Mouse (Mus musculus): ENCODE data around the gene Slc41a2. TPM values are rescaled to one million over a fixed set of nuclear protein-coding genes. Genes with fewer than 3 reads are reported as not detected.

Slc41a2 gene
- 0.52 and 0.63 TPM in 2 replicates for polyA plus RNA-seq (2015; fragmentation: Nextera tagmentation; extraction: Ambion mirVana)

DNA sequence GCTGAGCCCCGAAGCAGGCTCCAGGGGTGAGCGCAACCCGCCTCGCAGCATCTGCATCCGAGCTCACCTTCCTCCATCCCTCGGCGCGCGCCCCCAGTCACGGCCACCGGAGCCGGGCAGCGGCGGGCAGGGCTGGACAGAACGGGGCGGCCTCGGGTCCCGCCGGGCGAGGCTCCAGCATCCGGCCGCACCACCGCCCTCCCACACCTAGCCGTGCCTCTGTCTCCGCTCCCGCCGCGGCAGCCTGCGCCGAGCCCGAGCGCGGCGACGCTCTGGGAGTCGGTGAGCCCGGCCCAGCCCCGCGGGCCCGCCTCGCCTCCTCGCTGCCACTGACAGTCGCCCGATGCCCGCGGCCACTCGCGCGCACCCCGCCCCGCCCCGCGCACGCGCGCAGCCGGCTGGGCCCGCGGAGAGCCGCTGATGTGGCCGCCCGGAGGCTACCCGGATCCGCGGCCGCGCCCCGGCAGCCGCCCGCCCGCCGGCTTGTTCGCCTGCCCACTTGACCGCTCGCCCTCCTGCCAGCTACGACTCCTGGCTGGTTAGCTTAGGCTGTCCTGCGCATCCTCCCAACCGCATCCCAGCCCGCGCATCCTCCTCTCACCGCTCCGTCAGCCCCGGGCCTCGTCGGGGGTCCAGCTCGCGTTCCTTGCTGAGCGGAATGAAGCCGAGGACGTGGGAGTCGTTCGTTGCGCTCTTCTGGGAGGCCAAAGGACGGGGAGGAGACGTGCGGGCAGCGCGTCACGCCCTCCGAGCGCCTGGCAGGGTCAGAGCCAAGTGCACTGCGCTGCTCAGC, at the start of gene Slc41a2:
Slc41a2 (minus strand) TSS at position 724 of the 793 bp plus-strand sequence.
- peak within 1 kb of the TSS; percentile 61 for H3K9ac ChIP-seq (replicated peaks; ENCODE audit: low read length)
- H3K9me3 ChIP-seq (ENCODE audit: low read length) = no peaks in the 10 kb centered on the region
- under 1% methylated on average over 74 of the region's 102 CpGs for WGBS
- peak; percentile 79 for ATAC-seq (ENCODE audit: low FRiP score, low TSS enrichment)
- H3K4me1 ChIP-seq (ENCODE audit: insufficient read depth, low read length) = peaks cover 4% of the 10 kb centered on the region; the same call in 1 of the 2 replicates
- no peak within 1 kb of the TSS for H3K27ac ChIP-seq (ENCODE audit: low read length)
- H3K27me3 ChIP-seq (ENCODE audit: insufficient read depth, low read length) = peaks cover 56% of the 10 kb centered on the region
- H3K4me3 ChIP-seq (ENCODE audit: low read length) = peak within 1 kb of the TSS; percentile 57
- peak within 1 kb of the TSS; percentile 96 for H3K4me2 ChIP-seq (replicated peaks; ENCODE audit: low read depth, low read length)
- H3K36me3 ChIP-seq (ENCODE audit: insufficient read depth, low read length) = no peaks in the 10 kb centered on the region

DNA sequence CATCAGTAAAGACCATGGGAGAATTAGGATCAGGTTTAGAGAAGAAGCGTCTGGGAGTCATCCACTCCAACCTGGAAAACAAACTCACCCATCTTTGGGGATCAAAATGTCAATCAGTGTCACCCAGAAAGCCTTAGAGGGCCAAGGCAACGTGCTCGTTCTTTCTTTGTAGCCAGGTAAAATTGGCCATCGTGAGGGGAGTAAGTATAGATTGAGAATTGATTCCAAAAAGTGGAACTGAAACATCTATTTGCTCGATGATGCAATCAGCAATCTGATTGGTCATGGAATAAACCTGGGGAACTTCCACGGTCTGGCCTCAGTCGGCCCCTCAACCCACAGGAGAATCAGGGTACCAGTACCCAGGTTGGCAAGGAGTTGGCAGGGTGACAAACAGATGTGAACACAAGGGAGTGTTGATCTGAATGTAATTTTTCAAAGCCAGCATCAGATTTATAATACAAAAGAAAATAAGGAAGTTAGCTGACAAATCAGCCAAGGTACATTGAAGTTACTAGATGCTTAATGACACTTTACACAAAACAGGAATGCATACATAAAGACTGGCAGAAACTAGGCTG, 47.7 kb upstream of the Slc41a2 start:
- no peak for ATAC-seq (ENCODE audit: low FRiP score, low TSS enrichment)
- no peaks in the 10 kb centered on the region for H3K27me3 ChIP-seq (ENCODE audit: insufficient read depth, low read length)
- H3K4me2 ChIP-seq (replicated peaks; ENCODE audit: low read depth, low read length) = no peak overlapping the region
- H3K9me3 ChIP-seq (ENCODE audit: low read length) = 0 out of 2 replicates have a peak, but pooled peaks cover 6% of the 10 kb centered on the region
- no peak overlapping the region for H3K9ac ChIP-seq (replicated peaks; ENCODE audit: low read length)
- WGBS = 93% methylated on average over 7 of the region's 7 CpGs
- no peaks in the 10 kb centered on the region for H3K4me1 ChIP-seq (ENCODE audit: insufficient read depth, low read length)
- no peak overlapping the region for H3K4me3 ChIP-seq (ENCODE audit: low read length)
- H3K27ac ChIP-seq (ENCODE audit: low read length) = no peak overlapping the region
- H3K36me3 ChIP-seq (ENCODE audit: insufficient read depth, low read length) = 0 out of 2 replicates have a peak, but pooled peaks cover 7% of the 10 kb centered on the region

DNA sequence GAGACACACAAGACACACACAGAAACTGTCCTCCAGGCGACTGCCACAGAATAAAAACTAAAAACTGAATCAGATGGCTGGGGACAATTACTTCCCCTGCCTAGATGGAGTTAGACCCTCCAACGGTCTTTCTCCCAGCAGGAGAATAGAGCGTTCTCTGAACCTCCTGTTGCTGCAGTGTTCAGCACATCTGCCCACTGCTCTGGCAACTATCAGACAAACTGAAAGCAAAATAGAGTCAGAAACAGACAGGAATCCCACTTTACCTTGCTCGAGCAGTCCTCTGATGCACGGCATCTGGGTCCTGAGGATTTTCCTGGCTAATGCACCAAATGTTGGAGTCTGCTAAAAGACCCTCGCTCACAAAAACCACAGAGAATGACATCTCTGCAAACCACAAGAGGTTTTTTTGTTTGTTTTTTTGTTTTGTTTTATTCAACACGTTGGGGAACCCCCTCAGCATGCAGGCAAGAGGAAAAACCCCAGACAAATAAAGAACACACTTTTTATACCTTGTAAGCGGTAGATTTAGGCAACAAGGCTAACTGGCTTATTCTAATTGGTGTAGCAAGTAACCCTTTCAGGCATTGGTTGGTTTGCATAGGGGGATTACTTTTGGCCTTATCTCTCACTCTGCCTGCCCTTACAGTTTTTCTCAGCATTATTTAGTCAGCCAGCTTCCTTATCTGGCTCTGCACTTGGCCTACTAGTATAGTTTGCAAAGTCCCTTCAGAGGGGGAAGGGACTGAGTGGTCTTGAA, 47.0 kb upstream of the Slc41a2 start:
- Histone ChIP-seq H3K4me2 (replicated peaks; ENCODE audit: low read depth, low read length) (no peak overlapping the region), H3K9me3 (ENCODE audit: low read length) (0 out of 2 replicates have a peak, but pooled peaks cover 6% of the 10 kb centered on the region), H3K27ac (ENCODE audit: low read length) (no peak overlapping the region), H3K27me3 (ENCODE audit: insufficient read depth, low read length) (no peaks in the 10 kb centered on the region), H3K9ac (replicated peaks; ENCODE audit: low read length) (no peak overlapping the region), H3K4me3 (ENCODE audit: low read length) (no peak overlapping the region), H3K36me3 (ENCODE audit: insufficient read depth, low read length) (0 out of 2 replicates have a peak, but pooled peaks cover 7% of the 10 kb centered on the region), H3K4me1 (ENCODE audit: insufficient read depth, low read length) (no peaks in the 10 kb centered on the region)
- ATAC-seq (ENCODE audit: low FRiP score, low TSS enrichment) = no peak
- 91% methylated on average over 8 of the region's 8 CpGs for WGBS

DNA sequence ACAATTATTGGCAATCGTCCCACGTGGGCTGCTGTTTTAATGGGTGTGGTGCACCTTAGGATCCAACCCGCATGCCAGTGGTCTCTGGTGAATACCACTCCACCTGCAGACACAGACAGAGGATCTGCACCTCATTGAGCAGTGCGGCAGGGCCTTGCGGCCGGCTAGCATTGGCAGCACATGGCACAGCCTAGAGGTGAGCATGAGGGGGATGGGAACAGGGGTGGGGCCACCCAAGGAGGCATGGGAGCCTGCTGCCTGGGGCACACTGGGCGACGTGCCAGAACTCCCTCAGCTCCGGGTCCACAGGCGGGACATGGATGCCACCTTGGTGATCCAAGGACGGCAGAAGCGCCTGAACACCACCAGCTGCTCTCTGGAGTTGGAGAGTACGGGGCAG, 46.2 kb upstream of the Slc41a2 start:
- Histone ChIP-seq H3K9me3 (ENCODE audit: low read length) (0 out of 2 replicates have a peak, but pooled peaks cover 6% of the 10 kb centered on the region), H3K36me3 (ENCODE audit: insufficient read depth, low read length) (0 out of 2 replicates have a peak, but pooled peaks cover 7% of the 10 kb centered on the region), H3K4me3 (ENCODE audit: low read length) (no peak overlapping the region), H3K4me1 (ENCODE audit: insufficient read depth, low read length) (no peaks in the 10 kb centered on the region), H3K9ac (replicated peaks; ENCODE audit: low read length) (no peak overlapping the region), H3K4me2 (replicated peaks; ENCODE audit: low read depth, low read length) (no peak overlapping the region), H3K27me3 (ENCODE audit: insufficient read depth, low read length) (no peaks in the 10 kb centered on the region), H3K27ac (ENCODE audit: low read length) (no peak overlapping the region)
- WGBS = 88% methylated on average over 13 of the region's 13 CpGs
- peak; percentile 42; the same call in 1 of the 2 replicates for ATAC-seq (ENCODE audit: low FRiP score, low TSS enrichment)

DNA sequence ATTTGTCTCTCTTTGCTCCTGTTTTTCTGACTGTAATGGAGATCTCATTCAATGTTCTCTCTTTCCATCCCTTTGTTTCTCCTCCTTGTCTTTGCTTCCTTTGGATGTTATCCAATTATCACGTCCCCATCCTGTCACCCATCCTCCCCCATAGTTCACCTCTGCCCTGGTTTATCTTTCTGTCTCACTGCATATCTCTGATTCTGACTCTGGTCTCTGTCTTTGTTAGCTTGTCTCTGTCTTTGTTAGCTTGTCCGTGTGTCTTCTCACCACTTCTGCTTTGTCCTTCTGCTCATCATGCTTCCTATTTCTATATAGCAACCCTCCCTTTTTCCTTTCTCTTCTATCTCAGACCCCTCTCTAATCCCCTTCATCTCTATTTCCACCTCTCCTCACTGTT, 45.3 kb upstream of the Slc41a2 start:
- no peaks in the 10 kb centered on the region for H3K27me3 ChIP-seq (ENCODE audit: insufficient read depth, low read length)
- no peaks in the 10 kb centered on the region for H3K4me1 ChIP-seq (ENCODE audit: insufficient read depth, low read length)
- H3K4me3 ChIP-seq (ENCODE audit: low read length) = no peak overlapping the region
- H3K27ac ChIP-seq (ENCODE audit: low read length) = no peak overlapping the region
- no peak overlapping the region for H3K9ac ChIP-seq (replicated peaks; ENCODE audit: low read length)
- no peak overlapping the region for H3K4me2 ChIP-seq (replicated peaks; ENCODE audit: low read depth, low read length)
- 0 out of 2 replicates have a peak, but pooled peaks cover 7% of the 10 kb centered on the region for H3K36me3 ChIP-seq (ENCODE audit: insufficient read depth, low read length)
- WGBS = 67% methylated on average over 2 of the region's 2 CpGs
- H3K9me3 ChIP-seq (ENCODE audit: low read length) = 0 out of 2 replicates have a peak, but pooled peaks cover 6% of the 10 kb centered on the region
- no peak for ATAC-seq (ENCODE audit: low FRiP score, low TSS enrichment)

DNA sequence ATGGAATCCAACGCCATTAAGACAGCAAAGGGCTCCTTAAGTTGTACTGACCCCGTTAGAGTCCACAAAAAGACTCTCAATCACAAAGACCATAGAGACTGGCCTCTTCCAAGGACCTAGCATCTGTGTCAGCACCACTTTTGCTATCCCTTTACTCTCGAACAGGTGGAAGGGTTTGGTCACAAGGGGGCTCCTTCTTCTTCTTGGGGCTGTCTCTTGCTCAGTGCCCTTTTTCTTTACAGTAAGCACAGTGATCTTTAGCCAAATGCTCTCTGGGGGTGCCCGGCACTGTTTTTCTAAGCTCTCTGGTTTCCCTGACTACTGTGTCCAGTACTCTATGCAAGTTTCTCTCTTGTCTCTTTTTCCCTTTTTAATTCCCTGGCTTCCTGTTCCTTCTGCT, 44.8 kb upstream of the Slc41a2 start:
- H3K27me3 ChIP-seq (ENCODE audit: insufficient read depth, low read length) = no peaks in the 10 kb centered on the region
- WGBS = 72% methylated on average over 4 of the region's 4 CpGs
- 0 out of 2 replicates have a peak, but pooled peaks cover 6% of the 10 kb centered on the region for H3K9me3 ChIP-seq (ENCODE audit: low read length)
- 0 out of 2 replicates have a peak, but pooled peaks cover 7% of the 10 kb centered on the region for H3K36me3 ChIP-seq (ENCODE audit: insufficient read depth, low read length)
- no peak overlapping the region for H3K4me2 ChIP-seq (replicated peaks; ENCODE audit: low read depth, low read length)
- no peak for ATAC-seq (ENCODE audit: low FRiP score, low TSS enrichment)
- H3K4me1 ChIP-seq (ENCODE audit: insufficient read depth, low read length) = no peaks in the 10 kb centered on the region
- H3K4me3 ChIP-seq (ENCODE audit: low read length) = no peak overlapping the region
- no peak overlapping the region for H3K9ac ChIP-seq (replicated peaks; ENCODE audit: low read length)
- no peak overlapping the region for H3K27ac ChIP-seq (ENCODE audit: low read length)

DNA sequence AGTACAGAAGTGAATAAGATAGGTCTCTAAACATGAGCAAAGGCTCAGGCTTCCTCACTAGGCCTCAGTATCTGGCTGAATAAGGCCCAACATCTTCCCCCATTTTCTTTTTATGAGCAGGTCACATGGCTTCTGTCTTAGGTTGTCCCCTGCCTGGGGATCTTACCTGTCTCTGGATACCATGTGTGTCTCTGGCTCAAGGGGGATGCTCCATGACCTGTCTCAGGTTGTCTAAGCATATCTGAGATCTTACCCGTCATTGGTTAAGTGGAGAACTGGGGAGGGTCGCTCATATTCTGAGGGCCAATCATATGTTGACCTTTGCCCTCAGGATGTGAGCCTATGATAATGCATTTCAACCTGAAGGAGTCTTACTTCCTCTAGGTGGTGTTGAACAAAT, 42.8 kb upstream of the Slc41a2 start:
- H3K36me3 ChIP-seq (ENCODE audit: insufficient read depth, low read length) = 0 out of 2 replicates have a peak, but pooled peaks cover 7% of the 10 kb centered on the region
- H3K4me1 ChIP-seq (ENCODE audit: insufficient read depth, low read length) = no peaks in the 10 kb centered on the region
- no peak overlapping the region for H3K9ac ChIP-seq (replicated peaks; ENCODE audit: low read length)
- H3K27ac ChIP-seq (ENCODE audit: low read length) = no peak overlapping the region
- no peak overlapping the region for H3K4me2 ChIP-seq (replicated peaks; ENCODE audit: low read depth, low read length)
- H3K27me3 ChIP-seq (ENCODE audit: insufficient read depth, low read length) = no peaks in the 10 kb centered on the region
- WGBS = 92% methylated on average over 2 of the region's 2 CpGs
- no peak overlapping the region for H3K4me3 ChIP-seq (ENCODE audit: low read length)
- 0 out of 2 replicates have a peak, but pooled peaks cover 6% of the 10 kb centered on the region for H3K9me3 ChIP-seq (ENCODE audit: low read length)
- ATAC-seq (ENCODE audit: low FRiP score, low TSS enrichment) = no peak

DNA sequence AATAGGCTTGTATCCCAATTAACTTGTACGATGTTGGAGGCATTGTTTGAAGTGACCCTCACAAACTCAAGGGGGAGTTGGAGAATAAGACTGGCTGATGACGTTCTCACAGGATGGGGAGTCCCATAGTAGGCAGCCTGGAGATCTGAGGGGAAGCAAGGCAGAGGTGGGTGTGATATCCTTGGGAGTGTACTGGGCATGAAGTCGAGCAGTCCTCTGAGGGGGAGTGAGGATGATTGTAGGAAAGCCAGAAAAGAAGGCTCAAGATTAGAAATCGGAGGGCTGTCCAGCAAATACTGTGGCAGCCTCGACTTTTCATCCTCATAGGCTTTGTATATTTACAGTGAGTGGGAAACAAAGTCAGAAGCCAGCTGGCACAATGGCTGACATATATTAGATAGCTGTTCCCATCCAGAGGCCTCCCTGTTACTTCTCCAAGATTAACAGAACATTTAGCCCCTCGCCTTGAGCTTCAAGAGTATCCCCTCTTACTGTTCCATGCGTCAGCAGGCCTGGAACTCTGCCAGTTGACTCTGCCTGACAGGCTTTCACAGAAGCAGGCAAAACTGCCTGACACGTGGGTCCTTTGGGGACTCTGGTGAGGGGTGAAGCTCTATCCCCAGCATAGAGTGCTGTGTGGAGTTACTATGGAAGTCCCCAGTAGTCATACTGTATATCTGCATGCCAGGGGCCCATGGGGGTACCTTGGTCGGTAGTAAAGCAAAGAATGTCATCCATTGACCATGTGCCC, 40.6 kb upstream of the Slc41a2 start:
- 73% methylated on average over 9 of the region's 9 CpGs for WGBS
- H3K27ac ChIP-seq (ENCODE audit: low read length) = no peak overlapping the region
- H3K9me3 ChIP-seq (ENCODE audit: low read length) = 0 out of 2 replicates have a peak, but pooled peaks cover 3% of the 10 kb centered on the region
- no peak for ATAC-seq (ENCODE audit: low FRiP score, low TSS enrichment)
- no peaks in the 10 kb centered on the region for H3K4me1 ChIP-seq (ENCODE audit: insufficient read depth, low read length)
- peaks cover 13% of the 10 kb centered on the region; the same call in 1 of the 2 replicates for H3K36me3 ChIP-seq (ENCODE audit: insufficient read depth, low read length)
- H3K4me3 ChIP-seq (ENCODE audit: low read length) = no peak overlapping the region
- no peak overlapping the region for H3K9ac ChIP-seq (replicated peaks; ENCODE audit: low read length)
- H3K4me2 ChIP-seq (replicated peaks; ENCODE audit: low read depth, low read length) = no peak overlapping the region
- H3K27me3 ChIP-seq (ENCODE audit: insufficient read depth, low read length) = no peaks in the 10 kb centered on the region

Measured in kidney, embryonic 16.5 days (tissue).